Mouse (Mus musculus) bone marrow macrophage, adult 2 months (primary cell): ENCODE data around the gene Psen2. TPM values are rescaled to one million over a fixed set of nuclear protein-coding genes. Genes with fewer than 3 reads are reported as not detected.
A peak's percentile ranks its signal among the peaks of the same experiment; 100 is the strongest.

ENCODE experiments used
- H3K27ac ChIP-seq: 2 replicates; pipeline ENCODE4 v1.5.1; 2012; ENCODE audit warnings: low read depth, low read length; ENCODE audit not compliant: insufficient read depth
- H3K4me1 ChIP-seq: 2 replicates; pipeline ENCODE4 v1.6.1; 2012; ENCODE audit warnings: low read length; ENCODE audit not compliant: control insufficient read depth, insufficient read depth
- H3K4me3 ChIP-seq: 2 replicates; pipeline ENCODE4 v1.5.1; 2012; ENCODE audit warnings: mild to moderate bottlenecking, low read length, moderate library complexity; ENCODE audit not compliant: insufficient read depth
- CTCF ChIP-seq: IDR thresholded peaks from 2 replicates; pipeline ENCODE4 v1.5.1; 2012; ENCODE audit warnings: low read depth, mild to moderate bottlenecking, low read length, moderate library complexity
- POLR2A ChIP-seq: IDR thresholded peaks from 2 replicates; pipeline ENCODE4 v1.6.1; 2012; ENCODE audit warnings: mild to moderate bottlenecking, low read depth, low read length, borderline replicate concordance
- polyA plus RNA-seq: library from polyadenylated mRNA; stranded (reverse); fragments of >200 nt; gene quantifications from 2 replicates; pipeline ENCODE4 v1.2.4, GENCODE M21; 2012; ENCODE audit not compliant: missing spikeins, insufficient read depth, insufficient read length

Gene Psen2
- polyA plus RNA-seq, 1 experiment, result 70.9 TPM

GRCm38 (mm10) chr1:180261415-180261814, 1.8 kb downstream of the Psen2 start:
- Histone ChIP-seq H3K27ac (peak overlapping the region; percentile 80), H3K4me3 (no peak overlapping the region), H3K4me1 (peaks cover 55% of the 10 kb centered on the region)
- TF ChIP-seq POLR2A, result no peak
- TF ChIP-seq CTCF, result no peak

GRCm38 (mm10) chr1:180260886-180261285, 2.4 kb downstream of the Psen2 start:
- Histone ChIP-seq H3K4me3 (no peak overlapping the region), H3K27ac (peak overlapping the region; percentile 95), H3K4me1 (peaks cover 55% of the 10 kb centered on the region)
- TF ChIP-seq CTCF (no peak), POLR2A (no peak)

DNA sequence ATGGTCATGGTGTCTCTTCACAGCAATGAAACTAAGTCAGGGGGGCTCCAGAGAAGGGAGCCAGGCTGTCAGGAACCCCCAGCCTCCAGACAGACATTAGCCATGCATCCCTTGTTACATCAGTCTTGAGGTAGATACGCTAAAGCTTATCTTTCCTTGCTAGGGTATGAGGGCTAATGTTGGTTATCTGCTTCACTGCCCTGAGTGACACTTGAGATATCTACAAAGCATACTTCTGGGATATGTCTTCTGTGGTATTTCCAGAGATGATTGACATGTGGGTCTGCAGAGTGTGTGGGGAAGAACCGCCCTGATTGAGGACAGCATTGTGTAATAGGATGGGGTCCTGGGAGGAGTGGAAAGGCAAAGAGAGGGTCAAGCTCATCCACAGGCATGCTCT, 3.5 kb downstream of the Psen2 start:
- no peak overlapping the region for H3K4me3 ChIP-seq
- H3K27ac ChIP-seq, result 0 out of 2 replicates have a peak overlapping the region, but pooled peaks have one; percentile 8
- no peak for TF ChIP-seq CTCF
- no peak for TF ChIP-seq POLR2A
- H3K4me1 ChIP-seq, result peaks cover 51% of the 10 kb centered on the region

DNA sequence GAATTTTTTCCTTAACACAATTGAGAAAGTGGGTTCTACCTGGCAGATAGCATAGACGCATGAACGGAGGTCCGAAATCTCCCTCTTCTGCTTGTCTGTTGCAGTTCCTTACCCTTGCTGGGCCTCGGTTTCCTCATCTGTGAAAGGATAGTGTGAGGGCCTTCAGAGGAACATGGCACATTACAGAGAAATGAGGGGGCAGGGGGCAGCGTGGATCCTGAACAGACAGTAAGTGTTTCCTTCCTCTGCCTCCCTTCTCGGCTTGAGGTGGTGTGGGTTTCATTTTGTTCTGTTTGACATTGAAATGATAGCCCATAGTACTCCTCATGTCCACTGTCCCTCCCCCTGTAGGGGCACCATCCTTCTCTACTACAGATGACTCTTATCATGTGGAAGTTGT, 5.8 kb downstream of the Psen2 start:
- TF ChIP-seq POLR2A (no peak), CTCF (no peak)
- H3K4me1 ChIP-seq, result peaks cover 58% of the 10 kb centered on the region
- no peak overlapping the region for H3K27ac ChIP-seq
- H3K4me3 ChIP-seq, result no peak overlapping the region

DNA sequence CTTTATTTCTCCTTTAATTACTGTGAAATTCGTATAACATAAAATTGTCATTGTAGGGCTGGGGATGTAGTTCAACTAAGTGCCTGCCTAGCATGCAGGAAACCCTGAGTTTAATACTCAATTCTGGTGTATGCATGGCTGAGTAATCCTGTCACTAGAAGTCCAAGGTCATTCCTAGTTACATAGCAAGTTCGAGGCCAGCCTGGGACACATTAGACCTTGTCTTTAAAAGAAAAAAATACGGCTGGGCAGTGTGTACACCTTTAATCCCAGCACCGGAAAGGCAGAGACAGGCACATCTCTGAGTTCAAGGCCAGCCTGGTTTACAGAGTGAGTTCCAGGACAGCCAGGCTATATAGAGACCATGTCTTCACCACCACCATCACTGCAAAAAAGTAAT, 6.4 kb downstream of the Psen2 start:
- Histone ChIP-seq H3K4me3 (peak overlapping the region; percentile 97), H3K4me1 (peaks cover 53% of the 10 kb centered on the region), H3K27ac (peak overlapping the region; percentile 52; the same call in 1 of the 2 replicates)
- TF ChIP-seq CTCF, result no peak
- TF ChIP-seq POLR2A, result no peak

DNA sequence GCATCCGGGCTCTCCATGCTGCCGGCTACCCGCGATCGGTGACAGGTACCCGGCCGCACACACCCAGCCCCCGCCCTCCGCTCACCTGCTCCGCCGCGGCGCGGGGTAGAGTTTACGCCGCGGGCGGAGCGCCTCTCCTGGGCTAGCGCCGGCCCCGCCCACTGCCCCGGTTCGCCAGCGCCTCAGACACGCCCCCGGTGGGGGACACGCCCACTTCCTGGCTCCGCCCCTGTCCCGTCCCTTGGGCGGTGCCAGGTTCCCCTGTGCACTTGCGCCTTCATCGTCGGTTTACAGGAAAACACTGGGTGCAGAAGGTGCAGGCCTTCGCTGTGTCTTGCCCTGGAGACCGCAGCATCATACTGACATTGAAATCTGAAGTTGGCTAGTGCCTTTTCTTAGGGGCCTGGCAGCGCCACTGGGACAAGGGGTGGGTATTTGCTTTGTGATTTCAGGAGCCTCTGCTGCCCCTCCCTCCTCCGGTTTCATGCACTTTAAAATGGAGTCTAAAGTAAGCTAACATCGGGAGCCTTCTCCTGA, 7.0 kb downstream of the Psen2 start:
- Histone ChIP-seq H3K4me3 (peak overlapping the region; percentile 97), H3K27ac (peak overlapping the region; percentile 52), H3K4me1 (peaks cover 50% of the 10 kb centered on the region)
- TF ChIP-seq POLR2A, result peak; percentile 61; the same call in 1 of the 2 replicates
- TF ChIP-seq CTCF, result no peak

DNA sequence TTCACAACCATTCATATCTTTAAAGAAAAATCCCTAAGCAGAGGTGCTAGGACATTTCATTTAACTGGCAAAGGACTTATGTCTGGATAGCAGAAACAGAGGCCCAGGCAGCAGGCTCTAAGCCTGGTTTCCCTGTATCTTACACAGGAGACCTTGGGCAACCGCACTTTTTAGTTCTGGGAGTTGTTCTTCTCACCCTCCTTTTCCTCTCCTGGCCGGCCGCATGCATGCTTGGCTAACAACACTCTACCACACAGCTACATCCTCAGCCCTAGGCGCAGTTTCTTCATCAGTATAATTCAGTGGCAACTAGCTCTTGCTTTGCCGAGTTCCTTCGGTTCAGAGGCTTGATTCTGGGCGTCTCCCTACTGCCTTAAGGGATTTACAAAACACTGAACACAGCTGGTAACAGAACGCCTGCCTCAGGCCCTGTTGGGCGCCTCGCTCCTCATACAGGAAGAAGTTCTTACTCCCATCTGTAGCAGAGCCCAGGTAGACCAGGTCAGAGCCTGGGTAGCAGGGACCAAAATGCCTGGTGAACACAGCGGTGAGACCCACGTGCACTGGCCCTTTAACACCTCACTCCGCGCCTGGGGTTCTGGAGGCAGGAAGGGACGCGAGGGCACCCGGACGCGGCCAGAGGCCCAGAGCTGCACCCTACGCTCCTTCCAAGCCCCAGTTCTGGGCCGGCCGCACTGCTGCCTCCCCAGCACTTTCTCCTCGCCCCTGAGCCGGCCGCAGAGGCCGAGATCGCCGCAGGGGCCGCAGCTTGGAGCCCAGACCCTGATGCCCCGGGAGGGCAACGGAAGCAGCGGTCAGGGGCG, 7.7 kb downstream of the Psen2 start:
- H3K4me3 ChIP-seq, result peak overlapping the region; percentile 97
- H3K4me1 ChIP-seq, result peaks cover 53% of the 10 kb centered on the region
- TF ChIP-seq POLR2A (no peak), CTCF (no peak)
- peak overlapping the region; percentile 29 for H3K27ac ChIP-seq

DNA sequence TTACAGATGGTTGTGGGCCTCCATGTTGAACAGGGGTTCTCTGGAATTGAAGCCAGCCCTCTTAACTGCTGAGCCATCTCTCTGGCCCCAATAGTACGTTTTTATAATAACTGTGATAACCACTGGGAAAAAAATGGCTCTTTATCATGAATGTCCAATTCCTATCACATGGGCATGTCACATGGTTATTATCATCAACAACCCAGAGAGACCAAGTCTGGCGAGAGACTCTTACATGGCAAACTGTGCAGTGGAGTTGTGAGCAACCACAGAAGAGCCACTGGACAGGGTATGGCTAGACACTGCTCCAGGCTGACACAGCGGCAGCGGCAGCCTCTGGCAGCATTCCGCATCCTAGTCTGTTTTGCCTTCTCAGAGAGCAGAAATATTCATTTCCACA, 8.9 kb downstream of the Psen2 start:
- Histone ChIP-seq H3K27ac (no peak overlapping the region), H3K4me3 (no peak overlapping the region), H3K4me1 (peaks cover 53% of the 10 kb centered on the region)
- TF ChIP-seq POLR2A (no peak), CTCF (no peak)

GRCm38 (mm10) chr1:180252656-180253190, 10.5 kb downstream of the Psen2 start:
- Histone ChIP-seq H3K4me3 (no peak overlapping the region), H3K4me1 (peaks cover 63% of the 10 kb centered on the region), H3K27ac (no peak overlapping the region)
- TF ChIP-seq CTCF (no peak), POLR2A (no peak)
